Mouse (Mus musculus): Measurements from ENCODE around the gene Fyn. TPM values are rescaled to one million over a fixed set of nuclear protein-coding genes. Genes with fewer than 3 reads are reported as not detected.

The Fyn gene
- total and polyA plus RNA-seq, 3 experiments, result 14.9 to 42.4 (median 19.9) TPM

DNA sequence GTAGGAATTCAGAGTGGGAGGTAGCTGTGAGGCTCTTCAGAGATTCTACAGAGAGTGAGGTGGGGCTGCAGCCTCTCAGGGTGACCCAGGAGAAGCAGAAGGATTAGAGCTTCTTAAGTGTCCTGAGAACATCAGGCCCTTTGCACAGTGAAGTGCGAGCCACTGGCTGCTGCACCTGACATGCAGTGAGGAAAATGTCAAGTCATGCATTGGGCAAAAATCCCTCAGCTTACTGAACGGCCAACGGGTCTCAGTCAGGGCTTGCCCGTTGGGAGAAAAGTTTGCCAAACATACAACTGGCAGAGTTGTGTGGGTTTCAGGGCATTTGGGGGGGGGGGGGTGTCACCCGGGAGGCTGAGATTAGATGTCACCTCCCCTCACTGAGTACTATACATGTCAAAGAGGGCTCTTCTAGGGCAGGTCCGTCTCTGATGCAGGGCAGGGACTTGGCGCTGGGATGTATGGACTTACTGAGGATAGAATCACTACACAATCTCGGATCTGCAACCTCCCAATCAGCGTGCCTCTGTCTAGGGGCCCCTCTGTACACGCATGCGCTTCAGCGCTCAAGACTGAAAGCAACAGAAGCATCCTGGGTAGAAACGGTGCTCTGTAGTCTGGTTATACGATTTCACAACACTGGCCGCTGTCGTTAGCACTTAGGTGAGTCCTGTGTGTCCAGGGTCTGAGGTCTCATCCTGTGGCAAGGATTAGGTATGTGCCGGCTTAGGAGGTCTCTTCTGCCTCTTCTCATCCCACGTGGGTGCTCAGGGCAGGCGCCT, 221.3 kb downstream of the Fyn start:
- no peaks in the 10 kb centered on the region for H3K79me2 ChIP-seq (replicated peaks; ENCODE audit: control insufficient read depth, extremely low read depth, insufficient read depth, poor library complexity, severe bottlenecking)
- peaks cover 17% of the 10 kb centered on the region for H3K9me3 ChIP-seq (replicated peaks; ENCODE audit: low read length)
- in situ Hi-C loops (cut with MboI; ENCODE audit: low pct_ligation_motif_present, low pct_unique_long_range_greater_than_20kb, low sequenced_read_pairs), result no loop called here
- 0 out of 4 replicates have a peak, but pooled peaks cover 0 to 3% of the 10 kb centered on the region in 2 experiments for H3K4me1 ChIP-seq (ENCODE audit: control insufficient read depth in 1 of 2, insufficient read depth in 2 of 2)
- TF ChIP-seq TBP (conservative IDR thresholded peaks at IDR 0.05; ENCODE audit: low read depth, low read length) (no peak), ETS1 (conservative IDR thresholded peaks at IDR 0.05; ENCODE audit: low read depth, low read length) (no peak), ZKSCAN1 (IDR thresholded peaks at IDR 0.05; ENCODE audit: borderline replicate concordance, low read depth, low read length) (no peak), USF2 (conservative IDR thresholded peaks at IDR 0.05; ENCODE audit: low read depth, low read length) (no peak), CHD2 (IDR thresholded peaks at IDR 0.05; ENCODE audit: low read length) (no peak), RAD21 (IDR thresholded peaks at IDR 0.05; ENCODE audit: low read depth, low read length) (no peak), KAT2A (IDR thresholded peaks at IDR 0.05; ENCODE audit: insufficient replicate concordance, low read length) (no peak), ZNF384 (IDR thresholded peaks at IDR 0.05; ENCODE audit: low read depth, low read length) (no peak), UBTF (IDR thresholded peaks at IDR 0.05; ENCODE audit: low read depth, low read length) (no peak), MAZ (IDR thresholded peaks at IDR 0.05; ENCODE audit: low read depth, low read length) (no peak), E2F4 (IDR thresholded peaks at IDR 0.05; ENCODE audit: insufficient replicate concordance, low read depth, low read length) (no peak), JUN (IDR thresholded peaks at IDR 0.05; ENCODE audit: insufficient read depth, low read depth, low read length) (no peak), SIN3A (IDR thresholded peaks at IDR 0.05; ENCODE audit: low read length) (no peak), MYC (IDR thresholded peaks at IDR 0.05; ENCODE audit: low read depth, low read length) (no peak), TCF12 (IDR thresholded peaks at IDR 0.05; ENCODE audit: low read depth, low read length) (no peak), MEF2A (IDR thresholded peaks at IDR 0.05; ENCODE audit: borderline replicate concordance, low read depth, low read length) (no peak), MXI1 (IDR thresholded peaks at IDR 0.05; ENCODE audit: low read depth, low read length) (no peak), CTCF (conservative IDR thresholded peaks at IDR 0.05 in 1 of 2, IDR thresholded peaks at IDR 0.05 in 1 of 2; ENCODE audit: low read depth in 2 of 2, low read length in 2 of 2) (no peak), CHD1 (IDR thresholded peaks at IDR 0.05; ENCODE audit: low read depth, low read length) (no peak), EP300 (IDR thresholded peaks at IDR 0.05; ENCODE audit: low read length) (no peak)
- H3K9ac ChIP-seq (ENCODE audit: insufficient read depth, low read depth), result no peak overlapping the region
- H3K27me3 ChIP-seq (replicated peaks), result no peaks in the 10 kb centered on the region
- no peak for DNase-seq (ENCODE audit: extremely low read depth)
- no peaks in the 10 kb centered on the region for H3K36me3 ChIP-seq (replicated peaks in 1 of 2; ENCODE audit: control insufficient read depth in 1 of 2, insufficient read depth in 1 of 2, low read length in 1 of 2)
- H3K27ac ChIP-seq (ENCODE audit: insufficient read depth, low read depth), result no peak overlapping the region
- dilution Hi-C loops (cut with MboI; ENCODE audit: extremely low pct_ligation_motif_present, extremely low pct_unique_long_range_greater_than_20kb, low sequenced_read_pairs), result no loop called here
- H3K4me3 ChIP-seq (replicated peaks in 1 of 3; ENCODE audit: low read depth in 2 of 3, low read length in 2 of 3, poor library complexity in 1 of 3), result no peak overlapping the region
- H3K4me2 ChIP-seq (ENCODE audit: insufficient read depth, low read depth, poor library complexity, severe bottlenecking), result no peak overlapping the region

DNA sequence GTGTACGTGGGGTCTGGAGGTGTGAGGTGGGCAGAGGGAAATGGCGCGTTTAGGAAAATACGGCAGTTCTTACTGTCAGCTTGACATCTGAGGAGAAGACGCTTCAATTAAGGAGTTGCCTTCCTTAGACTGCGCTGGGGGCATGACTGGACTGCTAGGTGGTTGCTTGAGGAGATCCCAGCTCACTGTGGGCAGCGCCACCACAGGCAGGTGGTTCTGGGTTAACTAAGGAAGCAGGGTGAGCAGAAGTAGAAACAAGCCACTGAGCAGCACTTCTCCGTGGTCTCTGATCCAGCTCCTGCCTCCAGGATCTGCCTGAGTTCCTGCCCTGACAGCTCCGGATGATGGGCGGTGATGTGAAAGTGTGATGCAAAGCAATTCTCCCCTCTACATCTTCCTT, 222.0 kb downstream of the Fyn start:
- no peaks in the 10 kb centered on the region for H3K36me3 ChIP-seq (replicated peaks in 1 of 2; ENCODE audit: control insufficient read depth in 1 of 2, insufficient read depth in 1 of 2, low read length in 1 of 2)
- no peak overlapping the region for H3K9ac ChIP-seq (ENCODE audit: insufficient read depth, low read depth)
- H3K9me3 ChIP-seq (replicated peaks; ENCODE audit: low read length), result peaks cover 17% of the 10 kb centered on the region
- H3K4me3 ChIP-seq (replicated peaks in 1 of 3; ENCODE audit: low read depth in 2 of 3, low read length in 2 of 3, poor library complexity in 1 of 3), result no peak overlapping the region
- TF ChIP-seq USF2 (conservative IDR thresholded peaks at IDR 0.05; ENCODE audit: low read depth, low read length) (no peak), RCOR1 (conservative IDR thresholded peaks at IDR 0.05; ENCODE audit: low read depth, low read length) (no peak), TCF12 (IDR thresholded peaks at IDR 0.05; ENCODE audit: low read depth, low read length) (no peak), ELF1 (IDR thresholded peaks at IDR 0.05; ENCODE audit: low read depth, low read length) (no peak), E2F4 (IDR thresholded peaks at IDR 0.05; ENCODE audit: insufficient replicate concordance, low read depth, low read length) (no peak), POLR2A (IDR thresholded peaks at IDR 0.05; ENCODE audit: low read depth, low read length) (no peak), ZC3H11A (IDR thresholded peaks at IDR 0.05; ENCODE audit: low read depth, low read length) (no peak), ETS1 (conservative IDR thresholded peaks at IDR 0.05; ENCODE audit: low read depth, low read length) (no peak), CHD2 (IDR thresholded peaks at IDR 0.05; ENCODE audit: low read length) (no peak), ZNF384 (IDR thresholded peaks at IDR 0.05; ENCODE audit: low read depth, low read length) (no peak), BHLHE40 (IDR thresholded peaks at IDR 0.05; ENCODE audit: low read depth, low read length) (no peak), ZMIZ1 (IDR thresholded peaks at IDR 0.05; ENCODE audit: low read depth, low read length) (no peak)
- H3K27me3 ChIP-seq (replicated peaks), result no peaks in the 10 kb centered on the region
- H3K4me1 ChIP-seq (ENCODE audit: control insufficient read depth in 1 of 2, insufficient read depth in 2 of 2), result 0 out of 4 replicates have a peak, but pooled peaks cover 0 to 3% of the 10 kb centered on the region in 2 experiments
- no peak overlapping the region for H3K27ac ChIP-seq (ENCODE audit: insufficient read depth, low read depth)
- no peaks in the 10 kb centered on the region for H3K79me2 ChIP-seq (replicated peaks; ENCODE audit: control insufficient read depth, extremely low read depth, insufficient read depth, poor library complexity, severe bottlenecking)
- H3K4me2 ChIP-seq (ENCODE audit: insufficient read depth, low read depth, poor library complexity, severe bottlenecking), result no peak overlapping the region
- in situ Hi-C loops (cut with MboI; ENCODE audit: low pct_ligation_motif_present, low pct_unique_long_range_greater_than_20kb, low sequenced_read_pairs), result no loop called here
- dilution Hi-C loops (cut with MboI; ENCODE audit: extremely low pct_ligation_motif_present, extremely low pct_unique_long_range_greater_than_20kb, low sequenced_read_pairs), result no loop called here
- no peak for DNase-seq (ENCODE audit: extremely low read depth)
